Mouse (Mus musculus) intestine, embryonic 14.5 days (tissue): ENCODE data around the gene Map7. TPM values are rescaled to one million over a fixed set of nuclear protein-coding genes. Genes with fewer than 3 reads are reported as not detected.

Source experiments
- ATAC-seq: fragments of 200-750 bp; cut with Nextera tagmentation; replicated peaks from 2 replicates; pipeline ENCODE4 v1.8.0; 2017; ENCODE audit warnings: low read depth, moderate number of reproducible peaks, moderate TSS enrichment, moderate library complexity; ENCODE audit not compliant: low FRiP score, low TSS enrichment
- DNase-seq: peaks from one replicate; pipeline ENCODE4 v3.0.0-alpha.2; 2018; ENCODE audit warnings: low spot score
- H3K27ac ChIP-seq: fragments of 300-500 bp; sonication (generic); 2 replicates; pipeline ENCODE4 v1.5.1; 2014; ENCODE audit warnings: low read depth, mild to moderate bottlenecking, control low read depth
- H3K27me3 ChIP-seq: fragments of 300-500 bp; sonication (generic); replicated peaks from 2 replicates; pipeline ENCODE4 v1.6.1; 2014; ENCODE audit warnings: low read length, control low read depth; ENCODE audit not compliant: control insufficient read depth, insufficient read depth
- H3K36me3 ChIP-seq: fragments of 300-500 bp; sonication (generic); 2 replicates; pipeline ENCODE4 v1.6.1; 2014; ENCODE audit warnings: low read length, control low read depth; ENCODE audit not compliant: control insufficient read depth, insufficient read depth
- H3K4me1 ChIP-seq: fragments of 300-500 bp; sonication (generic); replicated peaks from 2 replicates; pipeline ENCODE4 v1.6.1; 2014; ENCODE audit warnings: low read length, control low read depth, mixed read lengths; ENCODE audit not compliant: control insufficient read depth, insufficient read depth
- H3K4me2 ChIP-seq: fragments of 300-500 bp; sonication (generic); 2 replicates; pipeline ENCODE4 v1.6.1; 2014; ENCODE audit warnings: low read length
- H3K4me3 ChIP-seq: fragments of 300-500 bp; sonication (generic); 2 replicates; pipeline ENCODE4 v1.5.1; 2014; ENCODE audit warnings: low read depth, low read length, control low read depth, mixed read lengths
- H3K9ac ChIP-seq: fragments of 300-500 bp; sonication (generic); 2 replicates; pipeline ENCODE4 v1.6.1; 2014; ENCODE audit warnings: mild to moderate bottlenecking, low read length
- H3K9me3 ChIP-seq: fragments of 300-500 bp; sonication (generic); 2 replicates; pipeline ENCODE4 v1.6.1; 2016; ENCODE audit warnings: low read length, control low read depth; ENCODE audit not compliant: control insufficient read depth
- whole genome bisulfite sequencing: fragments of 180-500 bp; shearing (Covaris S2); extraction: QIAGEN DNeasy Blood & Tissue Kit; methylation state at CpG from one replicate; pipeline ENCODE4 v1.1.7; 2014; 5-methylcytosine and 5-hydroxymethylcytosine counted together
- polyA plus RNA-seq: library from polyadenylated mRNA; unstranded; fragments of >200 nt; fragmentation: Nextera tagmentation; extraction: Ambion mirVana; gene quantifications from 2 replicates; pipeline ENCODE4 v1.2.1, GENCODE M21; 2014

Map7 gene
- polyA plus RNA-seq, 1 experiment from 2014 or later: 20.1 TPM

DNA sequence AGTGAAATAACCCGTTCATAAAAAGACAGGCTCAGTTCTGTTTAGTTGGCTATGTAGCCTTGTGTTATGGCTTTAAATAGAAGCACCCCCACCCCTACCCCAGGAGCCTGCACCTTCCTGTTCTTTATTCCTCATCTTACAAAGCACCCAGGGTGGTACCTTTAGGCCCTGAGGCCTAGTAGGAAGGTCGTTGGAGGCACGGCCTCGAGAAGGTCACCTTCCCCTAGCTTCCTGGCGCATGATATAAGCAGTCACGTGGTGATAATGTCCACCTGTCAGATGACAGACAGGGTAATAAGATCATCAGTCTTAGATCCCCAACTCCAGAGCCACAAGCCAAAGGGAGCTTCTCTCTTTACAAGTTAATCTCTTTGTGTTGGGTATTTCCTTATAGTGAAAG is 68.7 kb downstream of the Map7 start:
- no peak overlapping the region for H3K27ac ChIP-seq
- H3K27me3 ChIP-seq: no peaks in the 10 kb centered on the region
- DNase-seq (no peak), ATAC-seq (no peak)
- no peak overlapping the region for H3K4me2 ChIP-seq
- no peak overlapping the region for H3K9ac ChIP-seq
- WGBS: 74% methylated on average over 6 of the region's 6 CpGs
- H3K9me3 ChIP-seq: no peaks in the 10 kb centered on the region
- no peaks in the 10 kb centered on the region for H3K4me1 ChIP-seq
- no peaks in the 10 kb centered on the region for H3K36me3 ChIP-seq
- no peak overlapping the region for H3K4me3 ChIP-seq

- 80% methylated on average over 4 of the region's 4 CpGs for WGBS
- Histone ChIP-seq H3K36me3 (no peaks in the 10 kb centered on the region), H3K27ac (no peak overlapping the region), H3K9ac (no peak overlapping the region), H3K4me1 (no peaks in the 10 kb centered on the region; the same call in 1 of the 2 replicates), H3K4me3 (no peak overlapping the region), H3K27me3 (no peaks in the 10 kb centered on the region), H3K9me3 (no peaks in the 10 kb centered on the region), H3K4me2 (no peak overlapping the region)
- no peak for DNase-seq
- no peak for ATAC-seq
Observed at GRCm38 (mm10) chr10:20218866-20219265, 70.6 kb downstream of the Map7 start.

DNA sequence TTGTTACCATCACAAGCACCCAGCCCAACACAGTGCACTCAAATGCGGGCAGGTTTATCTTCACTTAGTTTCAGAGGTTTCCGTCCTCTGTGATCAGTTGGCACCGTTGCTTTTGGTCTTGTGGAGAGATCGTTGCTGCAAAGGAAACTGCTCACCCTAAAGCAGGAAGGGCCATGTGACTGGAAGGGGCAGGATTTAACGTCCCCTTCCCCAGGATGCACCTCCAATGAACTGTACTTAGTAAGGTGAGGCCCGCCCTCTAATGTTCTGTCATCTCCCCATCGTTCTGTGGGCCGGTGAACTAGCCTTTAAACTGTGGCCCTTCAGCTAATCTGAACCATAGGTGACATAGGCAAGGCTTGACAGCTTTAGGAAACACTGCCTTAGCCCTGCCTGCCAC is 71.3 kb downstream of the Map7 start:
- Histone ChIP-seq H3K36me3 (no peaks in the 10 kb centered on the region), H3K27ac (no peak overlapping the region), H3K4me2 (no peak overlapping the region), H3K9ac (no peak overlapping the region), H3K4me3 (no peak overlapping the region), H3K27me3 (no peaks in the 10 kb centered on the region), H3K4me1 (no peaks in the 10 kb centered on the region; the same call in 1 of the 2 replicates), H3K9me3 (no peaks in the 10 kb centered on the region)
- ATAC-seq: no peak
- no peak for DNase-seq
- 81% methylated on average over 8 of the region's 8 CpGs for WGBS

DNA sequence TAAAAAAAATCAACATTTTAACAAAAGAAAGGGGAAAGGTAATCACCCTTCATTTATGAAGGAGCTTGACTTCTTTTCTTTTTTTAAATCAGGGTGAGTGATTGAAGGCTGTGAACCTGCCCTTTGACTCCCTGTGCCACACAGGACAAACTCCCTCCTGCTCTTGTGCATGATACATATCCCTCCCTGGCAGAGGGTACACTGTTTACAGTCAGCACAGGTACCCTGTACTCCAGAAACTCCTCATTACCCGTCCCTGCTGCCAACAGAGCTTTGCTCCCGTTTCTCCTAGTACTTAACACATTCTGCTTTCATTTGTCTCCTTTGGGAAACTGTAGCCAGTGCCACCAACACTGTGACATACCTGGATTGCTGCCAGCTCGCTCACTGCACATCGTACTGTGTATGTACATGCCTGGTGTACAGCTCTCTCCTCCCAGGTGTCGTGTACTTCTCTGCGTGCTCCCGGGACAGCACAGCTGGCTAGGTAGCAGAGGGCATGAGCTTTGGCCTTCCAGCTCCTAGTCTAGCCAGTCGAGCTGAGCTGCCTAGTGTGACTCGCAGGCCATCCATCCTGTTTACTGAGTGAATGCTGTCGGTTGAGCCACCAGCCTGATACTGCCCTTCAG is 72.3 kb downstream of the Map7 start:
- H3K4me2 ChIP-seq: no peak overlapping the region
- H3K27ac ChIP-seq: no peak overlapping the region
- ATAC-seq: no peak
- DNase-seq: no peak
- no peaks in the 10 kb centered on the region for H3K9me3 ChIP-seq
- H3K4me3 ChIP-seq: no peak overlapping the region
- no peak overlapping the region for H3K9ac ChIP-seq
- no peaks in the 10 kb centered on the region for H3K36me3 ChIP-seq
- no peaks in the 10 kb centered on the region; the same call in 1 of the 2 replicates for H3K4me1 ChIP-seq
- WGBS: 65% methylated on average over 10 of the region's 10 CpGs
- H3K27me3 ChIP-seq: no peaks in the 10 kb centered on the region

GRCm38 (mm10) chr10:20222011-20222410 is 73.7 kb downstream of the Map7 start:
- ATAC-seq (no peak), DNase-seq (no peak)
- no peaks in the 10 kb centered on the region for H3K27me3 ChIP-seq
- H3K9me3 ChIP-seq: no peaks in the 10 kb centered on the region
- no peak overlapping the region for H3K27ac ChIP-seq
- no peak overlapping the region for H3K4me3 ChIP-seq
- no peak overlapping the region for H3K9ac ChIP-seq
- no peaks in the 10 kb centered on the region; the same call in 1 of the 2 replicates for H3K4me1 ChIP-seq
- WGBS: 79% methylated on average over 4 of the region's 4 CpGs
- H3K4me2 ChIP-seq: no peak overlapping the region
- H3K36me3 ChIP-seq: no peaks in the 10 kb centered on the region

DNA sequence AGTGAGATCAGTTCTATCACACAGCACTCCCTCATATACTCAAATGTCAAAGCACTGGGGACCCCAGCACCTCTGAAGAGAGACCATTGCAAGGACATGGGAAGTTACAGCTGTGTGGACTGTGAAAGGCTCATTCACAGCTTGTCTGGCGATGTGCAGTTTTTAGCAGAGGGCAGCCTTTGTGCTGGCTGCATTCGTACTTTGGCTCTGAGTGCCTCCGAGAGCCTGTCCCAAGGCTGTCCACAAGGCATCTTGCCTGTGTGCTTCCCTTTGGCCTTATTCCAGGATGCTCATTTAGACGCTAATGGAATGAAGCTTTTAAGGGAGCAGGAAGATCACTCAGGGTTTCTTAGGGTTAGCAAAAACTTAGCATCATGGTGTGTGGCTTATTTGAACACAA is 78.5 kb downstream of the Map7 start:
- ATAC-seq (no peak), DNase-seq (no peak)
- Histone ChIP-seq H3K9me3 (no peaks in the 10 kb centered on the region), H3K27ac (no peak overlapping the region), H3K9ac (no peak overlapping the region), H3K27me3 (no peaks in the 10 kb centered on the region), H3K4me2 (no peak overlapping the region), H3K4me3 (no peak overlapping the region), H3K4me1 (no peaks in the 10 kb centered on the region; the same call in 1 of the 2 replicates), H3K36me3 (no peaks in the 10 kb centered on the region)
- 49% methylated on average over 4 of the region's 4 CpGs for WGBS

DNA sequence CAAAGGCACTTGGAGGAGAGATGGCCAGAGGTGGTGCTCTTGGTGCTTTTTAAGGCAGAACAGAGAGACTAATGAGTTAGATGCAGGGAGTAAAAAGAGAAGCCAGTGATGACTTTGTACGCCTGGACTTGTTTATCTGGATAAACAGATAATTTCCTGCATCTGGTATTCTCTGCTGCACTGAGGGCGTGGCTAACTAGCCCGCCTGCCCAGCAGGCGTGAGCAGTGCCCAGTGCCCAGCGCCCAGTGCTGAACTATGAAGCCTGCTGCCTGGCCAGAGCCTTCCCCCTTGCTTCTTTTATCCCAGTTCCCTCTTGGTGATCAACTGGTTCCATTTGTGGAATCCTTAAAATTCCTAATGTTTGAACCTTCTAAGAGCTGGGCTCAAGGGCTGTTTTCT is 81.8 kb downstream of the Map7 start:
- DNase-seq: no peak

DNA sequence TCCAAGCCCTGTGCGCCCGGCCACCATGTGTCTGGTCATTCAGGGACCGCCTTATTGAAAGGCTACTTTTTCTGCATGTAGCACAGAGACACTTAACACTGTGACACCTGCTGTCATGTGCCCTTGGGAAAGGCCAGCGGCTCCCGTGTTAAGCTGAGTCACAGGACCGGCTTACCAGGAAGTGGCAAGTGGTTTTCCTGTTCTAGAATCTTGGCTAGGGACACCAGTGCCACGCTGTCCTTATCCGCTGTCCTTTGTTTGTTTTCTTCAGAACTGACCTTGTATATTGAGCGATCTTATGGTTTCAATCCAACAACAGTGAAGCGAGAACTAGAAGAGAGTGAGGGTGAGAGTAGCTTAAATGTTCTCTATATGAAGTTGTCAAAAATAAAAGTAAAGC is 85.2 kb downstream of the Map7 start:
- 91% methylated on average over 10 of the region's 10 CpGs for WGBS
- no peak for ATAC-seq
- Histone ChIP-seq H3K4me2 (no peak overlapping the region), H3K4me3 (no peak overlapping the region), H3K27me3 (no peaks in the 10 kb centered on the region), H3K9ac (no peak overlapping the region), H3K9me3 (no peaks in the 10 kb centered on the region), H3K27ac (no peak overlapping the region), H3K4me1 (no peaks in the 10 kb centered on the region), H3K36me3 (no peaks in the 10 kb centered on the region)
- no peak for DNase-seq

More for the DNA sequence above, 81.8 kb downstream of the Map7 start:
- no peaks in the 10 kb centered on the region for H3K36me3 ChIP-seq
- no peaks in the 10 kb centered on the region for H3K27me3 ChIP-seq
- H3K27ac ChIP-seq: no peak overlapping the region
- no peak overlapping the region for H3K4me2 ChIP-seq
- H3K9ac ChIP-seq: no peak overlapping the region
- H3K4me3 ChIP-seq: no peak overlapping the region
- H3K4me1 ChIP-seq: no peaks in the 10 kb centered on the region; the same call in 1 of the 2 replicates
- 81% methylated on average over 5 of the region's 5 CpGs for WGBS
- H3K9me3 ChIP-seq: no peaks in the 10 kb centered on the region
- no peak for ATAC-seq

- DNase-seq (no peak), ATAC-seq (no peak)
- Histone ChIP-seq H3K27ac (no peak overlapping the region), H3K9ac (no peak overlapping the region), H3K4me1 (no peaks in the 10 kb centered on the region), H3K9me3 (no peaks in the 10 kb centered on the region), H3K36me3 (no peaks in the 10 kb centered on the region), H3K4me3 (no peak overlapping the region), H3K4me2 (no peak overlapping the region), H3K27me3 (no peaks in the 10 kb centered on the region)
- WGBS: 36% methylated on average over 4 of the region's 4 CpGs
Observed at GRCm38 (mm10) chr10:20234466-20234865, 86.2 kb downstream of the Map7 start.
